ENCODE assay signal across 30 mouse cellular contexts in genomic region chr14:28120851-28121250, GRCm38 (mm10).
DNase-seq lines count a peak whose midpoint lies in the region; ATAC-seq and TF ChIP-seq lines count a peak whose summit lies in the region.
"Had no signal": no experiment of that assay in that cellular context is flagged by ENCODE, and none has a peak within 500 bp of the region (broad histone marks: within the 10 kb centered on the region; RNA-seq: fewer than 3 reads in every experiment).

No protein-coding gene starts in this region.

- H3K4me2 ChIP-seq in midbrain, postnatal 0 days (ENCODE audit: low read depth, low read length, poor library complexity, severe bottlenecking): no peak overlapping the region
- H3K4me2 ChIP-seq: embryonic facial prominence, embryonic 13.5 days; forebrain, embryonic 13.5 days; heart, embryonic 13.5 days; hindbrain, embryonic 13.5 days had no signal

- H3K9me3 ChIP-seq in midbrain, embryonic 10.5 days (replicated peaks): peaks cover 7% of the 10 kb centered on the region; the same call in 1 of the 2 replicates
- no peaks in the 10 kb centered on the region for H3K9me3 ChIP-seq in midbrain, postnatal 0 days (ENCODE audit: low read length)
- H3K9me3 ChIP-seq: embryonic facial prominence, embryonic 13.5 days; forebrain, embryonic 13.5 days; hindbrain, embryonic 13.5 days had no signal

- H3K27ac ChIP-seq in midbrain, embryonic 10.5 days (replicated peaks): no peak overlapping the region
- H3K27ac ChIP-seq in midbrain, postnatal 0 days (ENCODE audit: low read depth, low read length): no peak overlapping the region
- H3K27ac ChIP-seq: embryonic facial prominence, embryonic 13.5 days; forebrain, embryonic 13.5 days; heart, adult 2 months; heart, embryonic 10.5 days; heart, embryonic 13.5 days; hindbrain, embryonic 13.5 days; hindbrain, postnatal 0 days had no signal

- H3K27me3 ChIP-seq in midbrain, embryonic 10.5 days (ENCODE audit: low read depth, poor library complexity, severe bottlenecking): no peaks in the 10 kb centered on the region
- no peaks in the 10 kb centered on the region for H3K27me3 ChIP-seq in midbrain, postnatal 0 days (ENCODE audit: insufficient read depth, low read length)
- H3K27me3 ChIP-seq: CH12.LX; embryonic facial prominence, embryonic 13.5 days; forebrain, embryonic 13.5 days; heart, embryonic 13.5 days; hindbrain, embryonic 13.5 days; Patski had no signal

- WGBS in midbrain, embryonic 10.5 days: 74% methylated on average over 5 of the region's 5 CpGs
- WGBS in midbrain, postnatal 0 days: 72% methylated on average over 5 of the region's 5 CpGs

- H3K9ac ChIP-seq in midbrain, postnatal 0 days (replicated peaks; ENCODE audit: low read length, poor library complexity, severe bottlenecking): no peak overlapping the region
- H3K9ac ChIP-seq: embryonic facial prominence, embryonic 13.5 days; forebrain, embryonic 13.5 days; heart, embryonic 13.5 days; hindbrain, embryonic 13.5 days had no signal

- no peak for TF ChIP-seq CTCF in midbrain, postnatal 0 days (IDR thresholded peaks at IDR 0.05)

- ATAC-seq in midbrain, postnatal 0 days (ENCODE audit: low FRiP score): no peak
- ATAC-seq: forebrain, embryonic 13.5 days; forebrain, embryonic 16.5 days; hindbrain, postnatal 0 days; inflammation-experienced regulatory T-cells, adult 6 months; intestine, embryonic 16.5 days; Patski had no signal

- H3K4me1 ChIP-seq in midbrain, embryonic 10.5 days: no peaks in the 10 kb centered on the region
- H3K4me1 ChIP-seq in midbrain, postnatal 0 days (ENCODE audit: insufficient read depth, low read length): no peaks in the 10 kb centered on the region
- H3K4me1 ChIP-seq: embryonic facial prominence, embryonic 13.5 days; forebrain, embryonic 13.5 days; hindbrain, embryonic 13.5 days had no signal

- H3K4me3 ChIP-seq in midbrain, embryonic 10.5 days: no peak overlapping the region
- no peak overlapping the region for H3K4me3 ChIP-seq in midbrain, postnatal 0 days (ENCODE audit: low read depth, low read length)
- H3K4me3 ChIP-seq: embryonic facial prominence, embryonic 13.5 days; erythroblast, embryonic 14.5 days; forebrain, embryonic 13.5 days; heart, adult 2 months; heart, embryonic 10.5 days; heart, embryonic 13.5 days; hindbrain, embryonic 13.5 days had no signal

- H3K36me3 ChIP-seq in midbrain, embryonic 10.5 days: peaks cover 4% of the 10 kb centered on the region; the same call in 1 of the 2 replicates
- H3K36me3 ChIP-seq in midbrain, postnatal 0 days (ENCODE audit: insufficient read depth, low read length): peaks cover 4% of the 10 kb centered on the region; the same call in 1 of the 2 replicates
- H3K36me3 ChIP-seq: embryonic facial prominence, embryonic 13.5 days; G1E; heart, embryonic 10.5 days; heart, embryonic 13.5 days had no signal

- peak; percentile 18 for DNase-seq in midbrain, embryonic 10.5 days (ENCODE audit: low spot score)
- DNase-seq in midbrain, postnatal 0 days (ENCODE audit: low spot score): no peak
- DNase-seq in embryo, embryonic 10 days (ENCODE audit: low spot score): peak; percentile 60
- DNase-seq in embryo, embryonic 9.5 days (ENCODE audit: extremely low spot score): peak; percentile 19
- DNase-seq in yolk sac, embryonic 10.5 days (ENCODE audit: low spot score): peak; percentile 64
- DNase-seq in kidney, adult 9 months: no peak
- no peak for DNase-seq in adrenal gland, postnatal 10 days
- DNase-seq: adrenal gland, postnatal 14 days; B cell, adult 2 months; cerebellum, adult 11-12 months; cerebellum, adult 8-10 months; cerebellum, postnatal 10 days; cerebellum, postnatal 36 days; gastrocnemius, postnatal 10 days; gastrocnemius, postnatal 36 days; heart, adult 2 months; heart, postnatal 14 days had no signal

Comparison
In these comparisons a context has a peak if more than half of its experiments do, and no peak if none do; other contexts are left out.
1. DNase-seq: peak in midbrain, embryonic 10.5 days (single experiment), embryo, embryonic 10 days (single experiment), embryo, embryonic 9.5 days (single experiment) and yolk sac, embryonic 10.5 days (single experiment); none in midbrain, postnatal 0 days (single experiment), kidney, adult 9 months (single experiment) and adrenal gland, postnatal 10 days (single experiment).